Comparison of ENCODE assay signal across 11 mouse cellular contexts in genomic region chr5:140878644-140879043, GRCm38 (mm10). TPM values are rescaled to one million over a fixed set of nuclear protein-coding genes. Genes with fewer than 3 reads are reported as not detected.
A peak's percentile ranks its signal among the peaks of the same experiment; 100 is the strongest.
DNase-seq lines count a peak whose midpoint lies in the region; ATAC-seq and TF ChIP-seq lines count a peak whose summit lies in the region.
"Had no signal": no experiment of that assay in that cellular context is flagged by ENCODE, and none has a peak within 500 bp of the region (broad histone marks: within the 10 kb centered on the region; RNA-seq: fewer than 3 reads in every experiment).

No protein-coding gene starts in this region.

- no peak for DNase-seq in hindbrain, postnatal 0 days (ENCODE audit: low spot score)
- DNase-seq in hindbrain, embryonic 10.5 days (ENCODE audit: low spot score), result no peak
- no peak for DNase-seq in testis, postnatal 10 days (ENCODE audit: low spot score)
- DNase-seq in R1 (ENCODE audit: low read depth, low spot score), result peak; percentile 78
- peak; percentile 53 for DNase-seq in splenic B cell, adult 2 months (ENCODE audit: low read depth, low spot score)
- no peak for DNase-seq in layer of hippocampus, postnatal 36 days
- no peak for DNase-seq in cerebellum, adult 8-10 months
- DNase-seq: heart, adult 18-20 months had no signal

- TF ChIP-seq CTCF in hindbrain, postnatal 0 days (IDR thresholded peaks at IDR 0.05; ENCODE audit: low read depth), result peak; percentile 43
- TF ChIP-seq CTCF in testis, adult 2 months (IDR thresholded peaks at IDR 0.05; ENCODE audit: control insufficient read depth, insufficient read depth, insufficient replicate concordance, low read depth, low read length), result peak; percentile 60; the same call in 1 of the 2 replicates

- H3K36me3 ChIP-seq in hindbrain, postnatal 0 days (ENCODE audit: insufficient read depth, low read length), result no peaks in the 10 kb centered on the region
- no peaks in the 10 kb centered on the region for H3K36me3 ChIP-seq in hindbrain, embryonic 10.5 days
- no peaks in the 10 kb centered on the region for H3K36me3 ChIP-seq in testis, adult 2 months (ENCODE audit: control insufficient read depth, insufficient read depth, low read length)
- peaks cover 56% of the 10 kb centered on the region for H3K36me3 ChIP-seq in splenic B cell, adult 2 months (ENCODE audit: control insufficient read depth, insufficient read depth, low read length, poor library complexity, severe bottlenecking)
- H3K36me3 ChIP-seq: kidney, embryonic 15.5 days; liver, embryonic 15.5 days had no signal

- no peak overlapping the region for H3K4me3 ChIP-seq in hindbrain, postnatal 0 days (ENCODE audit: low read length)
- H3K4me3 ChIP-seq in hindbrain, embryonic 10.5 days, result no peak overlapping the region
- no peak overlapping the region for H3K4me3 ChIP-seq in testis, adult 2 months (ENCODE audit: control insufficient read depth, low read depth, low read length)
- H3K4me3 ChIP-seq: kidney, embryonic 15.5 days; liver, embryonic 15.5 days had no signal

- H3K27ac ChIP-seq in hindbrain, postnatal 0 days, result no peak overlapping the region
- H3K27ac ChIP-seq in hindbrain, embryonic 10.5 days, result no peak overlapping the region
- no peak overlapping the region for H3K27ac ChIP-seq in testis, adult 2 months (ENCODE audit: control insufficient read depth, insufficient read depth, low read depth, low read length)
- H3K27ac ChIP-seq: kidney, embryonic 15.5 days; liver, embryonic 15.5 days had no signal

- no peak for TF ChIP-seq POLR2A in testis, adult 2 months (IDR thresholded peaks at IDR 0.05; ENCODE audit: control insufficient read depth, low read depth, low read length)

- H3K9me3 ChIP-seq in hindbrain, postnatal 0 days (ENCODE audit: low read length), result no peaks in the 10 kb centered on the region
- H3K9me3 ChIP-seq in hindbrain, embryonic 10.5 days, result no peaks in the 10 kb centered on the region
- H3K9me3 ChIP-seq: kidney, embryonic 15.5 days; liver, embryonic 15.5 days had no signal

- no peak overlapping the region for H3K4me2 ChIP-seq in hindbrain, postnatal 0 days (ENCODE audit: low read depth, low read length)
- H3K4me2 ChIP-seq: kidney, embryonic 15.5 days; liver, embryonic 15.5 days had no signal

- H3K4me1 ChIP-seq in hindbrain, postnatal 0 days (ENCODE audit: insufficient read depth, low read length), result no peaks in the 10 kb centered on the region
- H3K4me1 ChIP-seq in hindbrain, embryonic 10.5 days (replicated peaks), result 0 out of 2 replicates have a peak, but pooled peaks cover 6% of the 10 kb centered on the region
- peaks cover 8% of the 10 kb centered on the region for H3K4me1 ChIP-seq in testis, adult 2 months (ENCODE audit: control insufficient read depth, insufficient read depth, low read length)
- H3K4me1 ChIP-seq: liver, embryonic 15.5 days had no signal

- WGBS in hindbrain, postnatal 0 days, result 78% methylated on average over 6 of the region's 6 CpGs
- 74% methylated on average over 6 of the region's 6 CpGs for WGBS in hindbrain, embryonic 10.5 days

- no peak overlapping the region for H3K9ac ChIP-seq in hindbrain, postnatal 0 days (replicated peaks; ENCODE audit: low read length)
- H3K9ac ChIP-seq: kidney, embryonic 15.5 days; liver, embryonic 15.5 days had no signal

- ATAC-seq in hindbrain, postnatal 0 days, result no peak

- H3K27me3 ChIP-seq in hindbrain, postnatal 0 days (ENCODE audit: insufficient read depth, low read length), result no peaks in the 10 kb centered on the region
- no peaks in the 10 kb centered on the region for H3K27me3 ChIP-seq in hindbrain, embryonic 10.5 days (ENCODE audit: insufficient read depth, poor library complexity, severe bottlenecking)
- H3K27me3 ChIP-seq in testis, adult 2 months (ENCODE audit: control insufficient read depth, insufficient read depth, low read length), result no peaks in the 10 kb centered on the region
- H3K27me3 ChIP-seq in splenic B cell, adult 2 months (ENCODE audit: control insufficient read depth, insufficient read depth, low read length, poor library complexity, severe bottlenecking), result no peaks in the 10 kb centered on the region
- H3K27me3 ChIP-seq: kidney, embryonic 15.5 days; liver, embryonic 15.5 days had no signal

RNA-seq across cellular contexts. Expression of gene Gna12, which starts 48.4 kb away (rescaled TPM):
- 201 and 208 TPM in 2 replicates for total RNA-seq in hindbrain, postnatal 0 days (2014; rRNA removed)
- polyA plus RNA-seq in hindbrain, postnatal 0 days (2015; fragmentation: Nextera tagmentation; extraction: Ambion mirVana), result 32.8 and 35.9 TPM in 2 replicates
- polyA plus RNA-seq in hindbrain, embryonic 10.5 days (2016; fragmentation: Nextera tagmentation; extraction: Ambion mirVana), result 9.9 and 11.3 TPM in 2 replicates
- 36.2 and 37.4 TPM in 2 replicates for polyA plus RNA-seq in testis, adult 2 months (2012; rRNA removed)
- 10 to 100 TPM; 94.9 to 97.7 TPM for total RNA-seq in layer of hippocampus, postnatal 36 days (2021)

Comparison
In these comparisons a context has a peak if more than half of its experiments do, and no peak if none do; other contexts are left out.
1. DNase-seq: peak in R1 (single experiment) and splenic B cell, adult 2 months (single experiment); none in hindbrain, postnatal 0 days (single experiment), hindbrain, embryonic 10.5 days (single experiment), testis, postnatal 10 days (single experiment), layer of hippocampus, postnatal 36 days (0 of 2) and cerebellum, adult 8-10 months (single experiment).